Mouse (Mus musculus): Measurements from ENCODE around the gene Dlgap4.

DNA sequence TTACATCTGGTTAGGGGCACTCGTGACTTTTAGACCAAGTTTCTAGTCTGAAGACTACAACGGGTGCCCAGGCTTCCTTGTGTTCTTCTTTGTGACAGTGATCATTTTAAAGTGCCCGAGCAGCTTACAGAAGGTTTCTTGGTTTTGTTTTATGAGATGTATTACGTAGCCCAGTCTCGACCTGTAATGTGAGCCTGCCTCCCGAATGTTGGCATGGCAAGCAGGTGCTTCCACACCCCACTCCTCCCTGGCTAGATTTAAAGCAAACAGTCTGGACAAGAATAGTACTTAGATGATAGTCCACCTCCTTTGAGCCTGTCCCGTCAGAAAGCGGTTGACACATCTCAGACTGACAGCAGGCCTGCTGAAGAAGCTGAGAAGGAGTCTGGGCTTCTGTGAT, 152.1 kb downstream of the Dlgap4 start:
- TF ChIP-seq CTCF (IDR thresholded peaks at IDR 0.05; ENCODE audit: extremely low read depth, insufficient read length, insufficient replicate concordance, low read depth, low read length) (no peak), POLR2A (IDR thresholded peaks at IDR 0.05; ENCODE audit: low read depth, low read length) (no peak)

All from small intestine, adult 2 months (tissue).